Mouse (Mus musculus): Measurements from ENCODE around the gene Frmd5. TPM values are rescaled to one million over a fixed set of nuclear protein-coding genes. Genes with fewer than 3 reads are reported as not detected.
"Not testable (repeated sequence)": the region's sequence is repeated elsewhere in the genome, so short reads cannot be mapped to it uniquely, and the experiment has no call there.

Gene Frmd5
- polyA plus RNA-seq, 1 experiment from 2014 or later: 1.5 TPM

DNA sequence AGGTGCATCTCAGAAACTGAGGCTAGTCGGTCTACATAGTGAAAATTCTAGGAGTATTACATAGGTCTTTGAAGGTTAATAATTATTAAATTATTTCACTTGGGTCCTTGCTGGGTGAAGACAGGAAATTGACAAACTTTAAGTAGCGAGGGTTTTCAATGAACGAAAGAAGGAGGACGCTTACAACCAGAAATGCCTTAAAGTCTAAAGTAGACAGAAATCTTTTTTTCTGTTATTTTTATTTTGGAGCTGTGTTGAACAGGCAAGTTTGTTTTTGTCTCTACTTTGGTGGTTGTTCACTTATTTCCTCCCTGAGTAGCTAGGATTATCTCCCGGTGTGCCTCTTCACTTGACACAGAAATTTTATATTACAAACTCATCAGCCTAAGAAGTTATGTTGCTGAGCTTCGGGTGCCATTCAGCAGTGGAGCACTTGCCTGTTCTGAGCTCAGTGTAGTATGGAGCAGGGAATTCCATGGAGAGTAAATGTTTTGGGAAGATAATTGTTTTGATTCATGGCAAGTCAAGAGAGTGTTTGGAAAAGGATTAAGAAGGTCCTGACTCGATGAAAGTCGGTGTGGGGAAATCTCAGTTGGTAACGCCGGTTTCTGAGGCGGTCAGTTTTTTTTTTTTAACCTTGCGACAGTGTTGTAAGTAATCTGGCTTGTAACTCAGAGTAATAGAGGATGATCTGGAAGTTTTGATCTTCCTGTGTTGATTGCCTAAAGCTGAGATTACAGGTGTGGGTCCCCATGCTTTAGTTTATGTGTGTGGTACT is 299.5 kb downstream of the Frmd5 start:
- no peaks in the 10 kb centered on the region for H3K4me1 ChIP-seq (replicated peaks; ENCODE audit: control insufficient read depth, insufficient read depth)
- H3K36me3 ChIP-seq (ENCODE audit: control insufficient read depth, insufficient read depth, low read length): no peaks in the 10 kb centered on the region; the same call in 1 of the 2 replicates
- H3K27ac ChIP-seq (replicated peaks): no peak overlapping the region
- H3K4me3 ChIP-seq (ENCODE audit: low read depth, low read length): peak overlapping the region; percentile 48
- no peaks in the 10 kb centered on the region for H3K9me3 ChIP-seq (ENCODE audit: control insufficient read depth, low read length)
- DNase-seq (ENCODE audit: low spot score) (no peak), ATAC-seq (ENCODE audit: low FRiP score, low TSS enrichment) (no peak)
- no peaks in the 10 kb centered on the region for H3K27me3 ChIP-seq (ENCODE audit: control insufficient read depth, insufficient read depth, low read length)
- H3K4me2 ChIP-seq (replicated peaks; ENCODE audit: low read depth): peak overlapping the region; percentile 56
- 2% methylated on average over 12 of the region's 12 CpGs for WGBS
- no peak for TF ChIP-seq EP300 (optimal IDR thresholded peaks at IDR 0.05)
- 0 out of 2 replicates have a peak overlapping the region, but pooled peaks have one; percentile 0 for H3K9ac ChIP-seq (ENCODE audit: low read length)

DNA sequence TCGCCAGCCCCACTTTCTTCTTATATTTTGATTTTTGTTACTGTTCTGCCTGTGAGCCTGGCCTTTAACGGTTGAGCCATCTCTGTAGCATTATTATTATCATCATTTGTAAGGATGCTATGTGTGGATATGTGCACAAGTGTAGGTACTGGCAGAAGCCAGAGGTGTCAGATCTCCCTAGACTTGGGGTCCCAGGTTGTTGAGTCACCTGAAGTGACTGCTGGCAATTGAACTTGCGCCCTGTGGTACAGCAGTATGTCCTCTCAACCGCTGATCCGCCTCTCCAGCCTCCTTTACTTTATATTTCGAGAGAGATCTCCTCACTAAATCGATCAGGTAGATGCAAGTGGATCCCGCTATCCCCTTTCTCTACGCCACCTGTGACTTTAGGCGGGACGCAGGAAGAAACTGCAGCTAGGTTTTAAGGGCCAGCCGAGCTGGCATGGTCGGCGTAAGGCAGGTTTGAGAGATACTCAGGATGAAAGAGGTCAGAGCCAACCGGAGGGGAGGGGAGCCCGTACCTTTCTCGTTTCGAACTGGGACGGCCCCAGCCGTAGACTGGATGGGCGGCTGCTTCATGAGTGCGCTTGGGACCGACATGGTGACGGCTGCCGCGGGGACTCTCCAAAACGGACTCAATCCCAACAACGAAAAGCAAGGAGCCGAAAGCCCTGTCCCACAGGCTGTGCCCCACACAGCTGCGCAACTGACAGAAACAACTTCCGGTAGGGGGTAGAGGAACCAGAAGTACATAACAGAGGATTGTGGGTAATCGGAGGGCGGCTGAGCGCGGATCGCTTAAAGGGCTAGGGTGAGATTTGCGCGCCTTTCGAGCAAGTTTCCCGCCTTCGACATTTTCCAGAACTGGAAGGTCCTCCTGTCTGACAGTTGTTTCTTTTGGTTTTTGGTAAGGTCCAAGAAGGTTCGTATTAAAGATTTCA is 300.7 kb downstream of the Frmd5 start, which contains the start of the genes Mfap1a and Wdr76:
TSS of gene Mfap1a (minus strand) at position 724 of the 941 bp plus-strand sequence.
TSS of gene Wdr76 (plus strand) at position 782 of the 941 bp plus-strand sequence.
- not testable (repeated sequence) for H3K27me3 ChIP-seq (ENCODE audit: control insufficient read depth, insufficient read depth, low read length); H3K9me3 ChIP-seq (ENCODE audit: control insufficient read depth, low read length); H3K36me3 ChIP-seq (ENCODE audit: control insufficient read depth, insufficient read depth, low read length); H3K4me1 ChIP-seq (replicated peaks; ENCODE audit: control insufficient read depth, insufficient read depth)
- ATAC-seq (ENCODE audit: low FRiP score, low TSS enrichment) (peak; percentile 91), DNase-seq (ENCODE audit: low spot score) (peak; percentile 87)
- H3K27ac ChIP-seq (replicated peaks): peak within 1 kb of the TSS; percentile 72; the same call in 1 of the 2 replicates
- H3K4me2 ChIP-seq (replicated peaks; ENCODE audit: low read depth): peak within 1 kb of the TSS; percentile 59
- peak within 1 kb of the TSS; percentile 63 for H3K9ac ChIP-seq (ENCODE audit: low read length)
- H3K4me3 ChIP-seq (ENCODE audit: low read depth, low read length): peak within 1 kb of the TSS; percentile 48
- whole genome bisulfite sequencing: under 1% methylated on average over 38 of the region's 42 CpGs
- TF ChIP-seq CTCF (IDR thresholded peaks at IDR 0.05; ENCODE audit: low read depth): peak; percentile 46; the same call in 1 of the 2 replicates

DNA sequence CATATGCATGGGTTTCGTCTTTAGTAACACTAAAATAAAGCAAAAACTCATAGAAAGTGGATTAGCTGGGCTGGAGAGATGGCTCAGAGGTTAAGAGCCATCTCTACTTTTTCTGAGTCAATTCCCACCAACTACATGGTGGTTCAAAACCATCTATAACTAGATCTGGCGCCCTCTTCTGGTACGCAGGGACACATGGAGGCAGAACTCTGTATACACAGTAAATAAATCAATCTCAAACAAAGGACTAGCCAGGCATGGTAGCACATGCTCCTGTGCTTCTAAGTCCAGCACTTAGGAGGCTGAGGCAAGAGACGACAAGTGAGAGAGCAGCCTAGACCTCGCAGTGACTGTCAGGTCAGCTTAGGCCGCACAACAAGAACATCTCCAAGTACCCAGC is 305.3 kb downstream of the Frmd5 start:
- DNase-seq (ENCODE audit: low spot score); H3K4me2 ChIP-seq (replicated peaks; ENCODE audit: low read depth); H3K27me3 ChIP-seq (ENCODE audit: control insufficient read depth, insufficient read depth, low read length); H3K9me3 ChIP-seq (ENCODE audit: control insufficient read depth, low read length); H3K27ac ChIP-seq (replicated peaks); H3K36me3 ChIP-seq (ENCODE audit: control insufficient read depth, insufficient read depth, low read length); H3K4me3 ChIP-seq (ENCODE audit: low read depth, low read length); H3K9ac ChIP-seq (ENCODE audit: low read length); H3K4me1 ChIP-seq (replicated peaks; ENCODE audit: control insufficient read depth, insufficient read depth): not testable (repeated sequence)
- ATAC-seq (ENCODE audit: low FRiP score, low TSS enrichment): 0 out of 2 replicates have a peak, but pooled peaks have one; percentile 51
- 17% methylated on average over 2 of the region's 6 CpGs for WGBS

Other genes with a start within 250 kb of the Frmd5 start
- gene Casc4, start 59.9 kb upstream of the Frmd5 start, polyA plus RNA-seq (2015; fragmentation: Nextera tagmentation; extraction: Ambion mirVana): 10.5 and 15.7 TPM in 2 replicates
- gene Ctdspl2, start 148.9 kb upstream of the Frmd5 start, polyA plus RNA-seq (2015; fragmentation: Nextera tagmentation; extraction: Ambion mirVana): 17.7 and 19.0 TPM in 2 replicates
- gene Mageb3, start 149.0 kb upstream of the Frmd5 start, polyA plus RNA-seq (2015; fragmentation: Nextera tagmentation; extraction: Ambion mirVana): 0.04 and 0.06 TPM in 2 replicates
- 8.6 and 9.5 TPM in 2 replicates for gene Eif3j1, start 221.5 kb upstream of the Frmd5 start, polyA plus RNA-seq (2015; fragmentation: Nextera tagmentation; extraction: Ambion mirVana)

All from stomach, postnatal 0 days (tissue).